Mouse (Mus musculus): ENCODE data around the gene Setdb1. TPM values are rescaled to one million over a fixed set of nuclear protein-coding genes. Genes with fewer than 3 reads are reported as not detected.

Setdb1 gene
- total and polyA plus RNA-seq, 3 experiments: 101 to 116 TPM; not detected in 1

GRCm38 (mm10) chr3:95313476-95313875 is 43.5 kb downstream of the Setdb1 start:
- peaks cover 0 to 42% of the 10 kb centered on the region in 2 experiments; a peak in 2 of 4 replicates for H3K36me3 ChIP-seq (ENCODE audit: control insufficient read depth in 1 of 2, insufficient read depth in 2 of 2, low read length in 2 of 2)
- no peaks in the 10 kb centered on the region for H3K9me3 ChIP-seq (replicated peaks; ENCODE audit: insufficient read depth, low read length)
- TF ChIP-seq ZKSCAN1 (IDR thresholded peaks at IDR 0.05; ENCODE audit: low read depth, low read length) (no peak), MYC (IDR thresholded peaks at IDR 0.05; ENCODE audit: low read depth, low read length) (no peak), MAX (IDR thresholded peaks at IDR 0.05; ENCODE audit: low read length) (no peak), SIN3A (IDR thresholded peaks at IDR 0.05; ENCODE audit: low read length) (no peak), USF2 (IDR thresholded peaks at IDR 0.05; ENCODE audit: borderline replicate concordance in 1 of 2, insufficient read depth in 1 of 2, low read depth in 1 of 2, low read length in 2 of 2) (no peak), SMC3 (IDR thresholded peaks at IDR 0.05; ENCODE audit: low read depth, low read length) (no peak), MAZ (IDR thresholded peaks at IDR 0.05; ENCODE audit: low read depth, low read length) (no peak), ZNF384 (IDR thresholded peaks at IDR 0.05; ENCODE audit: low read depth, low read length) (no peak), NELFE (IDR thresholded peaks at IDR 0.05; ENCODE audit: low read depth, low read length) (no peak), USF1 (IDR thresholded peaks at IDR 0.05; ENCODE audit: low read depth, low read length) (no peak), HCFC1 (IDR thresholded peaks at IDR 0.05; ENCODE audit: low read depth, low read length) (no peak), TAL1 (IDR thresholded peaks at IDR 0.05; ENCODE audit: low read length) (no peak), POLR2AphosphoS5 (IDR thresholded peaks at IDR 0.05; ENCODE audit: borderline replicate concordance, low read depth, low read length) (no peak; the same call in 1 of the 2 replicates), JUND (IDR thresholded peaks at IDR 0.05; ENCODE audit: low read depth, low read length) (no peak), TCF12 (IDR thresholded peaks at IDR 0.05; ENCODE audit: low read depth, low read length) (no peak), BHLHE40 (IDR thresholded peaks at IDR 0.05; ENCODE audit: borderline replicate concordance, low read depth, low read length) (no peak), RAD21 (IDR thresholded peaks at IDR 0.05; ENCODE audit: low read depth, low read length) (no peak), ZMIZ1 (IDR thresholded peaks at IDR 0.05; ENCODE audit: low read depth, low read length) (no peak), ZC3H11A (IDR thresholded peaks at IDR 0.05; ENCODE audit: low read depth, low read length) (no peak), GABPA (IDR thresholded peaks at IDR 0.05; ENCODE audit: low read depth, low read length) (no peak)
- no peaks in the 10 kb centered on the region for H3K27me3 ChIP-seq (ENCODE audit: control insufficient read depth in 1 of 2, insufficient read depth in 2 of 2, low read length in 2 of 2)
- H3K9ac ChIP-seq (ENCODE audit: control insufficient read depth, low read depth, low read length, poor library complexity, severe bottlenecking): peak overlapping the region; percentile 89
- peak; percentile 92 for DNase-seq (ENCODE audit: low read depth, low spot score)
- H3K4me3 ChIP-seq (ENCODE audit: control insufficient read depth in 1 of 2, insufficient read depth in 1 of 2, low read depth in 2 of 2, low read length in 2 of 2): peak overlapping the region; percentile 85
- H3K4me1 ChIP-seq (ENCODE audit: control insufficient read depth in 1 of 2, insufficient read depth in 2 of 2, low read length in 2 of 2): peaks cover 21 to 46% of the 10 kb centered on the region in 2 experiments
- H3K79me2 ChIP-seq (ENCODE audit: control insufficient read depth, insufficient read depth, low read length, poor library complexity): peaks cover 52% of the 10 kb centered on the region
- peak overlapping the region; percentile 95 for H3K27ac ChIP-seq (ENCODE audit: control insufficient read depth, low read depth, low read length)

DNA sequence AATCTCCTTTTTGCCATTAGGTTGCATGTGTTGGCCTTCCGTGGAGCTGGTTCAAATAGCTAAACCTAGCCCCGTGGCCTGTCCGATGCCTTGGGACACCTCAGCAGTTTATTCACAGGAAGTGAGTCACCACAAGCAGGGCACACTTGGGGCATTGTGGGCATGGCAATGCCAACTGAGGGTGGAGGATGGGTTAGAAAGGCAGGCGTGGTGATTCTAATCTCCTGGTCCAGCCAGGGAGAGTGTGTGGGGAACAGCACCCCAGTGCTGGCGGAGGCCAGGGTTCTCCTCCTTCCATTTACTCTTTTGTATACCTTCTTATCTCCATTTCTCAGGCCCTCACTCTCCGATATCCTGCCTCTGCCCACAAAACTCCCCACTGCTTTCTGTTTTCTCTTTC is 44.4 kb downstream of the Setdb1 start:
- H3K4me1 ChIP-seq (ENCODE audit: control insufficient read depth in 1 of 2, insufficient read depth in 2 of 2, low read length in 2 of 2): peaks cover 21 to 41% of the 10 kb centered on the region in 2 experiments
- peaks cover 44% of the 10 kb centered on the region for H3K79me2 ChIP-seq (ENCODE audit: control insufficient read depth, insufficient read depth, low read length, poor library complexity)
- peak overlapping the region; percentile 85 for H3K4me3 ChIP-seq (ENCODE audit: control insufficient read depth in 1 of 2, insufficient read depth in 1 of 2, low read depth in 2 of 2, low read length in 2 of 2)
- H3K9me3 ChIP-seq (replicated peaks; ENCODE audit: insufficient read depth, low read length): no peaks in the 10 kb centered on the region
- H3K27ac ChIP-seq (ENCODE audit: control insufficient read depth, low read depth, low read length): peak overlapping the region; percentile 95
- peak overlapping the region; percentile 89 for H3K9ac ChIP-seq (ENCODE audit: control insufficient read depth, low read depth, low read length, poor library complexity, severe bottlenecking)
- peak; percentile 98 for DNase-seq (ENCODE audit: low read depth, low spot score)
- peaks cover 0 to 35% of the 10 kb centered on the region in 2 experiments; a peak in 2 of 4 replicates for H3K36me3 ChIP-seq (ENCODE audit: control insufficient read depth in 1 of 2, insufficient read depth in 2 of 2, low read length in 2 of 2)
- peak; percentile 99 for TF ChIP-seq TAL1 (IDR thresholded peaks at IDR 0.05; ENCODE audit: low read length)
- no peak for TF ChIP-seq MYB (IDR thresholded peaks at IDR 0.05; ENCODE audit: low read depth, low read length)
- TF ChIP-seq POLR2AphosphoS5 (IDR thresholded peaks at IDR 0.05; ENCODE audit: borderline replicate concordance, low read depth, low read length): 0 out of 2 replicates have a peak, but pooled peaks have one; percentile 76
- no peaks in the 10 kb centered on the region for H3K27me3 ChIP-seq (ENCODE audit: control insufficient read depth in 1 of 2, insufficient read depth in 2 of 2, low read length in 2 of 2)
